Mouse (Mus musculus) kidney, postnatal 25 days (tissue): Measurements from ENCODE around the gene Trak1.

Experiments
- DNase-seq, 2 experiments: peaks; one replicate each; pipeline ENCODE4 v3.0.0; 2021; ENCODE audit warnings: mixed read lengths in 2 of 2

The Trak1 gene

GRCm38 (mm10) chr9:121495529-121495928 is 198.2 kb downstream of the Trak1 start, which contains the start of gene Cck:
Gene Cck (minus strand): TSS chr9:121495694.
- peak; percentile 39 to 48 for DNase-seq

GRCm38 (mm10) chr9:121496102-121496501 is 198.8 kb downstream of the Trak1 start:
- no peak for DNase-seq

DNA sequence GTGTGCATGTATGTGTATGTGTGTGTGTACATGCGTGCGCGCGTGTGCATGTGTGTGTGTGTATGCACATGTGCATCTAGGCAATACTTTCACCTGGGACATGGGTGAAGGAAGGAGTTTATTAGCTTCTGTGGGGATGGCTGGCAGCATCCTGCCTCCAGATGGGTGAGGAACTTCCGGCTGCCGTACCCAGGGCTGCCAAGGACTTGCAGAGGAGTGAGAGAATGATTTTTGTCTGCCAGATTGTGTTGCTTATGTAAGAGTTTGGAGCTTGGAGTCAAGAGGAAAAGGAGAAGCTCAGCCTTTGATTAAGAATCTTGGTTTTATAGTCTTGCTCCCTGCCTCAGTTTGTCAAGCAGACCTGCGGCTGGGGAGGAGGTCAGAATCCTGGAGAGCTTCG is 208.0 kb downstream of the Trak1 start:
- DNase-seq = no peak

DNA sequence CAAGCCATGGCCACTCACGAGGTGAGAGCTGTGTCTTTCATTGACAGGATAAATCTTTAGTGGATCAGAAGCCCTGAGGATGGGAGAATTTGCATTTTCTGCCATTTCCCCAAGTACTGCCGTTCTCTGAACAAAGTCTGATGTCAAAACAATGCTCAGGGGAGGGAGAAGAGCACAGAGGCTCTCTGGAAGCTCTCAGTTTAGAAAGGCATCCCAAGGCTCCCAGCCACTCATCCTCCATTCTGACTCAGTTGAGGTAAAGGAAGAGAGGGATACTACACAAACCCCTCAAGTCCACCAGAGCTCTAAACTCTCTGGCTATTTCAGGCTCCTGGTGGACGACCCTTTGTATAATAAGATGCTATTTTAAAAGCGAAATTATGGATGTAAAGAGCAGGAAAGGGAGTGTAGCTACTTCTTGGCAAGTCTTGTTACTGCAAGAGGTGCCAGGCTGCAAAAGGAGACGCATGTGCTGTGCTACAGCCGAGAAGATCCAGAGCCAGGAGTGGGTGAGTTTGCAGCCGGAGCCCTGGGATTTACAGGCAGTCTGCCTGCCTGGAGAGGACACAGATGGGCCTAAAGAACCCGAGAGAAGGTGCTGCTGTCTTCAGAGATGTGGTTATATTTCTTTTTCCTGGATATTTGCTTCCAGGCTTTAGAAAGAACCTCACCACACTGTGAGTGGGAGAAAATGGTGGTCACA is 209.3 kb downstream of the Trak1 start:
- no peak for DNase-seq

GRCm38 (mm10) chr9:121511911-121512310 is 214.6 kb downstream of the Trak1 start:
- no peak for DNase-seq

DNA sequence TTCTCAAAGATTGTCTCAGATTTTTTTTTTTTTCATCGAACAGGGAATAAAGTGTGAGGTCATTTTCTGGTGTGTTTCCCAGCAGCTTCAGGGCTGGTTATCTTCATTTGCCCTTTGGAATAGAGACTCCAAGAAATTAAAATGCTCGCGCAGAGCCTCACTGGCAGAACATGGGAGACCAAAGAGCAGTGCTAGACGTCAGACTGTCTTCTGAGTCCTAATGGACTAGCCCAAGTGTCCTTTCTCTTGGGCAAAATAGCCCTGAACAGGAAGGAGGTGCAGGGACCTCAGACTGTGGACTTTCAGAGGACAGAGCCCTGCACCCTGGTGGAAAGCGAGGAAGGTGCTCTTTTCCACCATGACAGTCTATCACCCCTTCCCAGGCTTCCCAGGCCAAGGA is 217.2 kb downstream of the Trak1 start:
- DNase-seq = no peak

GRCm38 (mm10) chr9:121520047-121520446 is 222.7 kb downstream of the Trak1 start:
- DNase-seq = no peak
